Mouse (Mus musculus) ES-E14 (cell line): ENCODE data around the gene Erv3.

Experiments
- HCFC1 ChIP-seq: IDR thresholded peaks from 2 replicates; pipeline ENCODE4 v1.6.1; 2012; ENCODE audit warnings: low read length, inconsistent platforms, borderline replicate concordance; ENCODE audit not compliant: insufficient read depth
- MAFK ChIP-seq: IDR thresholded peaks from 2 replicates; pipeline ENCODE4 v1.6.1; 2014; ENCODE audit warnings: mild to moderate bottlenecking, low read depth, low read length, inconsistent platforms; ENCODE audit not compliant: insufficient read depth

DNA sequence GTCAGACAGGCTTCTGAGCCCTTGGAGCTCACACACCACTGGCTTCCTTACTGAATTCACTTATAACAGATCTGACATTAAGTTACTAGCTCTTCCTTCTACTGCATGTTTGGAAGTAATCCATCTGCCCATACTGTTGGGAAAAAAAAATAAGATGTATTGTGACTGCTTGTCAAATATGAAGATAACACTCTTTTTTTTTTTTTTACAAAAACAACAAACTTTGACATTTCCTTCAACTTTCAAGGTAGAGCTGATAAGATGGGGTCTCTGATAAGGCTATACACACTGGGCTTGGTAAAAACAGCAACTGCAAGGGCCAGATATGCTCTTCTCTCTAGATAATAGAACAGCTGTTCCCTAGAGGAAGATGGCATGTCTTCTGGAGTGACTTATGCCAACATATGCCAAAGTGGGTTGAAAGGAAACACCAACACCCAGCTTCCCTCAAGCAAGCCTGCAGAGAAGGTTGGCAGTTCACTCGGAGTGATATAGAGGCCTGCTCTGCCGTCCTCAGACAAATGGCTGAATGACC, 4.8 kb upstream of the Erv3 start:
- TF ChIP-seq MAFK, result no peak
- TF ChIP-seq HCFC1, result no peak
